Mouse (Mus musculus): ENCODE measurements around the gene Adamtsl5. TPM values are rescaled to one million over a fixed set of nuclear protein-coding genes. Genes with fewer than 3 reads are reported as not detected.

Gene Adamtsl5
- polyA plus RNA-seq (2016; fragmentation: Nextera tagmentation; extraction: Ambion mirVana): 0.50 and 1.1 TPM in 2 replicates

GRCm38 (mm10) chr10:80348244-80348781 lies at the start of gene Adamtsl5:
TSS of gene Adamtsl5 (minus strand) at chr10:80348412.
- Histone ChIP-seq H3K9me3 (no peaks in the 10 kb centered on the region), H3K9ac (no peak within 1 kb of the TSS), H3K27ac (no peak within 1 kb of the TSS), H3K36me3 (no peaks in the 10 kb centered on the region), H3K4me3 (peak within 1 kb of the TSS; percentile 16; the same call in 1 of the 2 replicates), H3K27me3 (replicated peaks) (peaks cover 94% of the 10 kb centered on the region), H3K4me1 (peaks cover 26% of the 10 kb centered on the region), H3K4me2 (replicated peaks) (peak within 1 kb of the TSS; percentile 43)
- no peak; the same call in 1 of the 2 replicates for ATAC-seq (ENCODE audit: low FRiP score, low read depth)
- 1% methylated on average over 42 of the region's 42 CpGs for WGBS

- Histone ChIP-seq H3K4me2 (replicated peaks) (peak overlapping the region; percentile 76), H3K27ac (peak overlapping the region; percentile 29), H3K36me3 (peaks cover 57% of the 10 kb centered on the region), H3K9me3 (no peaks in the 10 kb centered on the region), H3K27me3 (replicated peaks) (no peaks in the 10 kb centered on the region), H3K4me3 (peak overlapping the region; percentile 73), H3K9ac (peak overlapping the region; percentile 95), H3K4me1 (peaks cover 29% of the 10 kb centered on the region)
- ATAC-seq (ENCODE audit: low FRiP score, low read depth): no peak
- 49% methylated on average over 8 of the region's 8 CpGs for WGBS
These were observed 49.4 kb upstream of the Adamtsl5 start for GRCm38 (mm10) chr10:80397524-80398173.

GRCm38 (mm10) chr10:80396822-80397523 lies 48.8 kb upstream of the Adamtsl5 start:
- H3K9me3 ChIP-seq: no peaks in the 10 kb centered on the region
- 90% methylated on average over 11 of the region's 11 CpGs for WGBS
- H3K4me3 ChIP-seq: peak overlapping the region; percentile 73
- peaks cover 29% of the 10 kb centered on the region for H3K4me1 ChIP-seq
- peak overlapping the region; percentile 95 for H3K9ac ChIP-seq
- no peaks in the 10 kb centered on the region for H3K27me3 ChIP-seq (replicated peaks)
- peak overlapping the region; percentile 20; the same call in 1 of the 2 replicates for H3K27ac ChIP-seq
- ATAC-seq (ENCODE audit: low FRiP score, low read depth): no peak
- peak overlapping the region; percentile 76 for H3K4me2 ChIP-seq (replicated peaks)
- H3K36me3 ChIP-seq: peaks cover 59% of the 10 kb centered on the region

- Histone ChIP-seq H3K4me3 (no peak overlapping the region), H3K9me3 (no peaks in the 10 kb centered on the region), H3K4me1 (peaks cover 17% of the 10 kb centered on the region), H3K27me3 (replicated peaks) (no peaks in the 10 kb centered on the region), H3K9ac (no peak overlapping the region), H3K36me3 (peaks cover 66% of the 10 kb centered on the region), H3K4me2 (replicated peaks) (no peak overlapping the region), H3K27ac (no peak overlapping the region)
- WGBS: 96% methylated on average over 35 of the region's 35 CpGs
- ATAC-seq (ENCODE audit: low FRiP score, low read depth): no peak
These were observed 46.9 kb upstream of the Adamtsl5 start for GRCm38 (mm10) chr10:80395025-80395627.

- peaks cover 23% of the 10 kb centered on the region for H3K4me1 ChIP-seq
- H3K4me2 ChIP-seq (replicated peaks): no peak overlapping the region
- ATAC-seq (ENCODE audit: low FRiP score, low read depth): no peak
- H3K9me3 ChIP-seq: no peaks in the 10 kb centered on the region
- H3K36me3 ChIP-seq: peaks cover 72% of the 10 kb centered on the region
- H3K27me3 ChIP-seq (replicated peaks): no peaks in the 10 kb centered on the region
- H3K27ac ChIP-seq: no peak overlapping the region
- 94% methylated on average over 5 of the region's 5 CpGs for WGBS
- H3K9ac ChIP-seq: no peak overlapping the region
- no peak overlapping the region for H3K4me3 ChIP-seq
These were observed 44.5 kb upstream of the Adamtsl5 start for GRCm38 (mm10) chr10:80392687-80393086.

GRCm38 (mm10) chr10:80390697-80391096 lies 42.5 kb upstream of the Adamtsl5 start:
- 90% methylated on average over 9 of the region's 9 CpGs for WGBS

GRCm38 (mm10) chr10:80389185-80389708 lies 41.0 kb upstream of the Adamtsl5 start:
- no peak overlapping the region for H3K4me3 ChIP-seq
- no peak for ATAC-seq (ENCODE audit: low FRiP score, low read depth)
- no peaks in the 10 kb centered on the region for H3K27me3 ChIP-seq (replicated peaks)
- H3K9me3 ChIP-seq: no peaks in the 10 kb centered on the region
- H3K27ac ChIP-seq: no peak overlapping the region
- WGBS: 85% methylated on average over 4 of the region's 4 CpGs
- H3K4me1 ChIP-seq: peaks cover 21% of the 10 kb centered on the region
- peaks cover 54% of the 10 kb centered on the region for H3K36me3 ChIP-seq
- no peak overlapping the region for H3K4me2 ChIP-seq (replicated peaks)
- H3K9ac ChIP-seq: no peak overlapping the region

More at GRCm38 (mm10) chr10:80390697-80391096, 42.5 kb upstream of the Adamtsl5 start:
- H3K4me1 ChIP-seq: peaks cover 11% of the 10 kb centered on the region
- H3K27ac ChIP-seq: no peak overlapping the region
- no peak overlapping the region for H3K4me3 ChIP-seq
- ATAC-seq (ENCODE audit: low FRiP score, low read depth): no peak
- no peaks in the 10 kb centered on the region for H3K27me3 ChIP-seq (replicated peaks)
- peaks cover 60% of the 10 kb centered on the region for H3K36me3 ChIP-seq
- no peak overlapping the region for H3K4me2 ChIP-seq (replicated peaks)
- no peak overlapping the region; the same call in 1 of the 2 replicates for H3K9ac ChIP-seq
- H3K9me3 ChIP-seq: no peaks in the 10 kb centered on the region

GRCm38 (mm10) chr10:80388731-80389130 lies 40.5 kb upstream of the Adamtsl5 start:
- H3K4me3 ChIP-seq: peak overlapping the region; percentile 99; the same call in 1 of the 2 replicates
- H3K9me3 ChIP-seq: no peaks in the 10 kb centered on the region
- peak overlapping the region; percentile 99 for H3K9ac ChIP-seq
- H3K27ac ChIP-seq: no peak overlapping the region
- peak overlapping the region; percentile 89 for H3K4me2 ChIP-seq (replicated peaks)
- H3K27me3 ChIP-seq (replicated peaks): no peaks in the 10 kb centered on the region
- WGBS: 27% methylated on average over 2 of the region's 2 CpGs
- H3K4me1 ChIP-seq: peaks cover 26% of the 10 kb centered on the region
- peaks cover 54% of the 10 kb centered on the region for H3K36me3 ChIP-seq
- no peak for ATAC-seq (ENCODE audit: low FRiP score, low read depth)

- Histone ChIP-seq H3K9ac (peak within 1 kb of the TSS; percentile 99), H3K4me1 (peaks cover 38% of the 10 kb centered on the region), H3K4me2 (replicated peaks) (peak within 1 kb of the TSS; percentile 96), H3K4me3 (peak within 1 kb of the TSS; percentile 99), H3K27me3 (replicated peaks) (no peaks in the 10 kb centered on the region), H3K27ac (peak within 1 kb of the TSS; percentile 83), H3K36me3 (peaks cover 54% of the 10 kb centered on the region), H3K9me3 (no peaks in the 10 kb centered on the region)
- 0% methylated on average over 12 of the region's 61 CpGs for WGBS
- ATAC-seq (ENCODE audit: low FRiP score, low read depth): peak; percentile 19; the same call in 1 of the 2 replicates
These were observed 39.3 kb upstream of the Adamtsl5 start, which contains the start of gene Mex3d for GRCm38 (mm10) chr10:80387522-80387959. TSS of gene Mex3d (minus strand) at chr10:80387659.

- Histone ChIP-seq H3K9ac (peak overlapping the region; percentile 99), H3K4me1 (peaks cover 41% of the 10 kb centered on the region), H3K4me2 (replicated peaks) (peak overlapping the region; percentile 96), H3K27me3 (replicated peaks) (no peaks in the 10 kb centered on the region), H3K4me3 (peak overlapping the region; percentile 99), H3K27ac (peak overlapping the region; percentile 83), H3K9me3 (no peaks in the 10 kb centered on the region), H3K36me3 (peaks cover 54% of the 10 kb centered on the region)
- no peak for ATAC-seq (ENCODE audit: low FRiP score, low read depth)
- under 1% methylated on average over 94 of the region's 94 CpGs for WGBS
These were observed 38.7 kb upstream of the Adamtsl5 start for GRCm38 (mm10) chr10:80386735-80387471.

All from neural tube, embryonic 12.5 days (tissue).